Mouse (Mus musculus): Measurements from ENCODE around the gene Atxn7. TPM values are rescaled to one million over a fixed set of nuclear protein-coding genes. Genes with fewer than 3 reads are reported as not detected.

The Atxn7 gene
- polyA plus RNA-seq, 2 experiments = 1.1 to 3.0 TPM

DNA sequence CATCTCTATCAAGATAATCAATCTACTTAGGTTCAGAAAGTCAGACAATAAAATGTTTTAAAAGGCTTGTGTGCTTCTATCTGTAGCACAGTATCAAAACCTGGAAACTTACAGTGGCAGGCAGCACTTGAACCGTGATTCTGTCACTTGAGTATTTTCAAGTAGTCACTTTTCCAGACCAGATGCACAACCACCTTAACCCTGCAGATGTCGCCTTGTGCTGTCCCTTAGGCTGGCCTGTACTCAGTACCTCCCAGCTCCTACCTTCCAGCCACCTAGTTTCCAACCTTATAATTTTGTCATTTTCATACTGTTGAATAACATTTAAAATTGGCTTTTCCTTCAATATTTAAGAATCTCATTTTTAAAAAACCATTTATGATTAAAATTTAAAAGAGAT, 20.9 kb downstream of the Atxn7 start:
- no peaks in the 10 kb centered on the region for H3K27me3 ChIP-seq (ENCODE audit: control insufficient read depth, insufficient read depth, low read length)
- no peak overlapping the region for H3K4me3 ChIP-seq (ENCODE audit: insufficient read depth in 1 of 2, low read depth in 2 of 2, low read length in 2 of 2)
- no peak overlapping the region for H3K9ac ChIP-seq (replicated peaks)
- H3K9me3 ChIP-seq (ENCODE audit: control insufficient read depth, low read length) = no peaks in the 10 kb centered on the region
- H3K4me2 ChIP-seq (ENCODE audit: low read depth) = no peak overlapping the region
- H3K4me1 ChIP-seq (replicated peaks; ENCODE audit: control insufficient read depth in 2 of 2, insufficient read depth in 2 of 2, low read length in 1 of 2) = no peaks in the 10 kb centered on the region
- no peaks in the 10 kb centered on the region for H3K36me3 ChIP-seq (replicated peaks; ENCODE audit: control insufficient read depth, insufficient read depth, low read depth)
- TF ChIP-seq EP300 (IDR thresholded peaks at IDR 0.05; ENCODE audit: low read depth) (no peak), CTCF (IDR thresholded peaks at IDR 0.05; ENCODE audit: low read depth) (0 out of 2 replicates have a peak, but pooled peaks have one; percentile 23)
- WGBS (ENCODE audit: insufficient replicate concordance) = 50% methylated on average over 2 of the region's 2 CpGs
- no peak for DNase-seq (ENCODE audit: low read depth in 3 of 3, low spot score in 3 of 3)
- H3K27ac ChIP-seq = no peak overlapping the region
- no peak for ATAC-seq (ENCODE audit: insufficient read depth)

DNA sequence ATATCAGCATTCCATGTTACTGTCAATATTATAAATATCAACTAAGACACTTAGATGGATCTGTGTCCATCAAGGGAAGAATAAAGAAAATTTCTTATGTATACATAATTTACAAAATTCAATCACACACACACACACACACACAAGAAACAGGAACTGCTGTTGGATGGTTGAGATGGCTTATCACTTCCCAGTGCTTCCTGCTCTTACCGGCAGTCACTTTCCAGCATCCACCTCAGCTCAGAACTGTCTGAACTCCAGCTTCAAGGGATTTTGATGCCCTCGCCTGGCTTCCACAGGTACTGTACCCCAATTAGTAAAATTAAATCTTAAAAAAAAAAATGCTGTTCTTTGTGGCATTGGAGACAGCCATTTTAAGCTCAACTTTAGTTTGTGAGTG, 27.2 kb downstream of the Atxn7 start:
- ATAC-seq (ENCODE audit: insufficient read depth) (no peak), DNase-seq (ENCODE audit: low read depth in 3 of 3, low spot score in 3 of 3) (no peak)
- H3K36me3 ChIP-seq (replicated peaks; ENCODE audit: control insufficient read depth, insufficient read depth, low read depth) = no peaks in the 10 kb centered on the region
- no peaks in the 10 kb centered on the region for H3K4me1 ChIP-seq (replicated peaks; ENCODE audit: control insufficient read depth in 2 of 2, insufficient read depth in 2 of 2, low read length in 1 of 2)
- H3K9ac ChIP-seq (replicated peaks) = no peak overlapping the region
- TF ChIP-seq CTCF (IDR thresholded peaks at IDR 0.05; ENCODE audit: low read depth) (0 out of 2 replicates have a peak, but pooled peaks have one; percentile 16), EP300 (IDR thresholded peaks at IDR 0.05; ENCODE audit: low read depth) (no peak)
- H3K27me3 ChIP-seq (ENCODE audit: control insufficient read depth, insufficient read depth, low read length) = no peaks in the 10 kb centered on the region
- no peak overlapping the region for H3K4me3 ChIP-seq (ENCODE audit: insufficient read depth in 1 of 2, low read depth in 2 of 2, low read length in 2 of 2)
- 20% methylated on average over 2 of the region's 2 CpGs for WGBS (ENCODE audit: insufficient replicate concordance)
- H3K9me3 ChIP-seq (ENCODE audit: control insufficient read depth, low read length) = no peaks in the 10 kb centered on the region
- H3K27ac ChIP-seq = no peak overlapping the region
- H3K4me2 ChIP-seq (ENCODE audit: low read depth) = no peak overlapping the region

DNA sequence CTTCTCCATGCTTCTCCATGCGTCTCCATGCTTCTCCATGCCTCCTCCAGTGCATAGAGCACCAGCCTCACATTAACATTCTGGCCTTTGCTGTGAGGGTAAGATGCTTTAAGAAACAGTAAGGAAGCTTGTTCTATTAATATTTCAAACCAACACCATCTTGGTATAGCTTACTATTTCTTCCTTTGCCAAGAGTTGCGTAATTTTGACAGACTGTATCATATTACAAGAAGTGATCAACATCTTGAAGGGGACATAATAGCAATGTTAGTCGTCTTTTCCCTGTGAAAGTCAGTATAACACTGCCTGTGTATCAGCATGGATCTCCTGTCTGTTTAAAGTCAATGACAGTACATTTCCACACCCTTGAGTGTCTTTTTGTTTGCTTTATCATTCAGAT, 29.5 kb downstream of the Atxn7 start:
- Histone ChIP-seq H3K4me3 (ENCODE audit: insufficient read depth in 1 of 2, low read depth in 2 of 2, low read length in 2 of 2) (no peak overlapping the region), H3K4me2 (ENCODE audit: low read depth) (no peak overlapping the region), H3K9ac (replicated peaks) (no peak overlapping the region), H3K27me3 (ENCODE audit: control insufficient read depth, insufficient read depth, low read length) (no peaks in the 10 kb centered on the region), H3K9me3 (ENCODE audit: control insufficient read depth, low read length) (no peaks in the 10 kb centered on the region), H3K4me1 (replicated peaks; ENCODE audit: control insufficient read depth in 2 of 2, insufficient read depth in 2 of 2, low read length in 1 of 2) (peaks cover 0 to 1% of the 10 kb centered on the region in 2 experiments; a peak in 1 of 4 replicates), H3K36me3 (replicated peaks; ENCODE audit: control insufficient read depth, insufficient read depth, low read depth) (no peaks in the 10 kb centered on the region), H3K27ac (no peak overlapping the region)
- DNase-seq (ENCODE audit: low read depth in 3 of 3, low spot score in 3 of 3) (no peak), ATAC-seq (ENCODE audit: insufficient read depth) (no peak)
- TF ChIP-seq CTCF (IDR thresholded peaks at IDR 0.05; ENCODE audit: low read depth) = no peak
- TF ChIP-seq EP300 (IDR thresholded peaks at IDR 0.05; ENCODE audit: low read depth) = no peak
- WGBS (ENCODE audit: insufficient replicate concordance) = 61% methylated on average over 3 of the region's 3 CpGs

- Histone ChIP-seq H3K36me3 (replicated peaks; ENCODE audit: control insufficient read depth, insufficient read depth, low read depth) (no peaks in the 10 kb centered on the region), H3K4me3 (ENCODE audit: insufficient read depth in 1 of 2, low read depth in 2 of 2, low read length in 2 of 2) (no peak overlapping the region), H3K27ac (no peak overlapping the region), H3K27me3 (ENCODE audit: control insufficient read depth, insufficient read depth, low read length) (no peaks in the 10 kb centered on the region), H3K9me3 (ENCODE audit: control insufficient read depth, low read length) (no peaks in the 10 kb centered on the region), H3K4me1 (replicated peaks; ENCODE audit: control insufficient read depth in 2 of 2, insufficient read depth in 2 of 2, low read length in 1 of 2) (peaks cover 0 to 2% of the 10 kb centered on the region in 2 experiments; a peak in 1 of 4 replicates), H3K9ac (replicated peaks) (no peak overlapping the region), H3K4me2 (ENCODE audit: low read depth) (no peak overlapping the region)
- DNase-seq (ENCODE audit: low read depth in 3 of 3, low spot score in 3 of 3) (no peak), ATAC-seq (ENCODE audit: insufficient read depth) (peak; percentile 45; the same call in 1 of the 2 replicates)
- WGBS (ENCODE audit: insufficient replicate concordance) = 54% methylated on average over 9 of the region's 9 CpGs
- peak; percentile 32 for TF ChIP-seq CTCF (IDR thresholded peaks at IDR 0.05; ENCODE audit: low read depth)
- no peak for TF ChIP-seq EP300 (IDR thresholded peaks at IDR 0.05; ENCODE audit: low read depth)
These were observed 34.2 kb downstream of the Atxn7 start for GRCm38 (mm10) chr14:13995206-13996097.

DNA sequence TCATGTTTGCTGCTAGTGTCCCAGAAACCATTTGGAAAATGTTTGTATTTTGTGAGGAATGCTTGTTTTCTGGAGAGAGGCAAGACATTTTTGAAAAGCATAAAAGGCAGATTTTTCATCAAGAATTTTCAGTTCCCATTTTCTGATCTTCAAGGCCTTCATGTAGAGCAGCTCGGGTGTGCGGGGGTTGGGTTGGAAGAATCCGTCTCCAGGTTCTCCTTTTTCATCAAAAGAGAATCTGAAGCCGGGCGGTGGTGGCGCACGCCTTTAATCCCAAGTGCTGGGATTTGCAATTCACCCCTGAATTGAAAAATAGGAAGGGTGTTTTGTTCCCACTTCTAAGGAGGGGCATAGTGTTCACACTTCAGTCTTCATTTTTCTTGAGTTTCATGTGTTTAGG, 41.5 kb downstream of the Atxn7 start:
- H3K27ac ChIP-seq = no peak overlapping the region
- ATAC-seq (ENCODE audit: insufficient read depth) = no peak
- H3K27me3 ChIP-seq (ENCODE audit: control insufficient read depth, insufficient read depth, low read length) = no peaks in the 10 kb centered on the region
- H3K4me3 ChIP-seq (ENCODE audit: insufficient read depth in 1 of 2, low read depth in 2 of 2, low read length in 2 of 2) = no peak overlapping the region
- WGBS (ENCODE audit: insufficient replicate concordance) = 79% methylated on average over 7 of the region's 7 CpGs
- TF ChIP-seq CTCF (IDR thresholded peaks at IDR 0.05; ENCODE audit: low read depth) (no peak), EP300 (IDR thresholded peaks at IDR 0.05; ENCODE audit: low read depth) (no peak)
- no peaks in the 10 kb centered on the region for H3K9me3 ChIP-seq (ENCODE audit: control insufficient read depth, low read length)
- H3K4me2 ChIP-seq (ENCODE audit: low read depth) = no peak overlapping the region
- H3K9ac ChIP-seq (replicated peaks) = no peak overlapping the region
- DNase-seq (ENCODE audit: low read depth in 3 of 3, low spot score in 3 of 3) = no peak
- H3K36me3 ChIP-seq (replicated peaks; ENCODE audit: control insufficient read depth, insufficient read depth, low read depth) = no peaks in the 10 kb centered on the region
- no peaks in the 10 kb centered on the region for H3K4me1 ChIP-seq (replicated peaks; ENCODE audit: control insufficient read depth in 2 of 2, insufficient read depth in 2 of 2, low read length in 1 of 2)
